Mouse (Mus musculus): ENCODE data around the gene Ttc9. TPM values are rescaled to one million over a fixed set of nuclear protein-coding genes. Genes with fewer than 3 reads are reported as not detected.

The Ttc9 gene
- polyA plus RNA-seq (2014; fragmentation: Nextera tagmentation; extraction: Ambion mirVana), result 3.4 and 5.3 TPM in 2 replicates

GRCm38 (mm10) chr12:81630915-81631660, at the start of gene Ttc9:
Gene Ttc9 (plus strand): TSS chr12:81631249.
- Histone ChIP-seq H3K27ac (replicated peaks; ENCODE audit: low read depth, low read length) (no peak within 1 kb of the TSS; the same call in 1 of the 2 replicates), H3K4me1 (ENCODE audit: control insufficient read depth, insufficient read depth, low read length) (no peaks in the 10 kb centered on the region; the same call in 1 of the 2 replicates), H3K27me3 (replicated peaks; ENCODE audit: control insufficient read depth, insufficient read depth, low read length) (peaks cover 64% of the 10 kb centered on the region), H3K9me3 (ENCODE audit: control insufficient read depth, low read length) (no peaks in the 10 kb centered on the region), H3K4me2 (ENCODE audit: low read depth, low read length) (peak within 1 kb of the TSS; percentile 95), H3K36me3 (ENCODE audit: control insufficient read depth, insufficient read depth, low read length) (no peaks in the 10 kb centered on the region), H3K9ac (ENCODE audit: low read depth, low read length) (peak within 1 kb of the TSS; percentile 69), H3K4me3 (ENCODE audit: low read depth, low read length) (peak within 1 kb of the TSS; percentile 60)
- 1% methylated on average over 17 of the region's 82 CpGs for WGBS
- DNase-seq (ENCODE audit: low spot score) (peak; percentile 49), ATAC-seq (ENCODE audit: low read depth) (peak; percentile 78)

- no peaks in the 10 kb centered on the region for H3K9me3 ChIP-seq (ENCODE audit: control insufficient read depth, low read length)
- H3K36me3 ChIP-seq (ENCODE audit: control insufficient read depth, insufficient read depth, low read length), result peaks cover 11% of the 10 kb centered on the region
- no peaks in the 10 kb centered on the region; the same call in 1 of the 2 replicates for H3K27me3 ChIP-seq (replicated peaks; ENCODE audit: control insufficient read depth, insufficient read depth, low read length)
- DNase-seq (ENCODE audit: low spot score) (peak; percentile 98), ATAC-seq (ENCODE audit: low read depth) (peak; percentile 99)
- peak within 1 kb of the TSS; percentile 86 for H3K9ac ChIP-seq (ENCODE audit: low read depth, low read length)
- H3K27ac ChIP-seq (replicated peaks; ENCODE audit: low read depth, low read length), result peak within 1 kb of the TSS; percentile 35; the same call in 1 of the 2 replicates
- peaks cover 8% of the 10 kb centered on the region for H3K4me1 ChIP-seq (ENCODE audit: control insufficient read depth, insufficient read depth, low read length)
- peak within 1 kb of the TSS; percentile 91 for H3K4me3 ChIP-seq (ENCODE audit: low read depth, low read length)
- WGBS, result 3% methylated on average over 35 of the region's 36 CpGs
- H3K4me2 ChIP-seq (ENCODE audit: low read depth, low read length), result peak within 1 kb of the TSS; percentile 91
Measured at GRCm38 (mm10) chr12:81594902-81595671, 36.0 kb upstream of the Ttc9 start, which contains the start of gene Med6. Gene Med6 (minus strand): TSS chr12:81595008.

GRCm38 (mm10) chr12:81596547-81597262, 34.3 kb upstream of the Ttc9 start:
- WGBS, result 78% methylated on average over 8 of the region's 8 CpGs
- Histone ChIP-seq H3K9me3 (ENCODE audit: control insufficient read depth, low read length) (no peaks in the 10 kb centered on the region), H3K9ac (ENCODE audit: low read depth, low read length) (no peak overlapping the region), H3K4me3 (ENCODE audit: low read depth, low read length) (no peak overlapping the region), H3K27me3 (replicated peaks; ENCODE audit: control insufficient read depth, insufficient read depth, low read length) (no peaks in the 10 kb centered on the region; the same call in 1 of the 2 replicates), H3K27ac (replicated peaks; ENCODE audit: low read depth, low read length) (no peak overlapping the region), H3K36me3 (ENCODE audit: control insufficient read depth, insufficient read depth, low read length) (no peaks in the 10 kb centered on the region), H3K4me1 (ENCODE audit: control insufficient read depth, insufficient read depth, low read length) (peaks cover 8% of the 10 kb centered on the region), H3K4me2 (ENCODE audit: low read depth, low read length) (no peak overlapping the region)
- DNase-seq (ENCODE audit: low spot score), result no peak
- no peak for ATAC-seq (ENCODE audit: low read depth)

GRCm38 (mm10) chr12:81604995-81605784, 25.9 kb upstream of the Ttc9 start:
- no peak overlapping the region for H3K4me2 ChIP-seq (ENCODE audit: low read depth, low read length)
- 43% methylated on average over 5 of the region's 5 CpGs for WGBS
- H3K9ac ChIP-seq (ENCODE audit: low read depth, low read length), result no peak overlapping the region
- H3K36me3 ChIP-seq (ENCODE audit: control insufficient read depth, insufficient read depth, low read length), result no peaks in the 10 kb centered on the region
- no peak overlapping the region for H3K27ac ChIP-seq (replicated peaks; ENCODE audit: low read depth, low read length)
- no peak for ATAC-seq (ENCODE audit: low read depth)
- no peaks in the 10 kb centered on the region; the same call in 1 of the 2 replicates for H3K27me3 ChIP-seq (replicated peaks; ENCODE audit: control insufficient read depth, insufficient read depth, low read length)
- peak; percentile 41 for DNase-seq (ENCODE audit: low spot score)
- no peak overlapping the region for H3K4me3 ChIP-seq (ENCODE audit: low read depth, low read length)
- H3K9me3 ChIP-seq (ENCODE audit: control insufficient read depth, low read length), result no peaks in the 10 kb centered on the region
- H3K4me1 ChIP-seq (ENCODE audit: control insufficient read depth, insufficient read depth, low read length), result no peaks in the 10 kb centered on the region

GRCm38 (mm10) chr12:81609445-81609844, 21.6 kb upstream of the Ttc9 start:
- DNase-seq (ENCODE audit: low spot score), result no peak

GRCm38 (mm10) chr12:81615807-81616206, 15.2 kb upstream of the Ttc9 start:
- DNase-seq (ENCODE audit: low spot score) (no peak), ATAC-seq (ENCODE audit: low read depth) (no peak)
- H3K4me2 ChIP-seq (ENCODE audit: low read depth, low read length), result no peak overlapping the region
- no peak overlapping the region for H3K27ac ChIP-seq (replicated peaks; ENCODE audit: low read depth, low read length)
- no peaks in the 10 kb centered on the region for H3K4me1 ChIP-seq (ENCODE audit: control insufficient read depth, insufficient read depth, low read length)
- no peaks in the 10 kb centered on the region for H3K9me3 ChIP-seq (ENCODE audit: control insufficient read depth, low read length)
- no peak overlapping the region for H3K4me3 ChIP-seq (ENCODE audit: low read depth, low read length)
- H3K36me3 ChIP-seq (ENCODE audit: control insufficient read depth, insufficient read depth, low read length), result no peaks in the 10 kb centered on the region
- no peak overlapping the region for H3K9ac ChIP-seq (ENCODE audit: low read depth, low read length)
- WGBS, result 82% methylated on average over 6 of the region's 6 CpGs
- 0 out of 2 replicates have a peak, but pooled peaks cover 4% of the 10 kb centered on the region for H3K27me3 ChIP-seq (replicated peaks; ENCODE audit: control insufficient read depth, insufficient read depth, low read length)

More at GRCm38 (mm10) chr12:81609445-81609844, 21.6 kb upstream of the Ttc9 start:
- Histone ChIP-seq H3K4me1 (ENCODE audit: control insufficient read depth, insufficient read depth, low read length) (no peaks in the 10 kb centered on the region), H3K4me3 (ENCODE audit: low read depth, low read length) (no peak overlapping the region), H3K27me3 (replicated peaks; ENCODE audit: control insufficient read depth, insufficient read depth, low read length) (0 out of 2 replicates have a peak, but pooled peaks cover 4% of the 10 kb centered on the region), H3K9ac (ENCODE audit: low read depth, low read length) (no peak overlapping the region), H3K36me3 (ENCODE audit: control insufficient read depth, insufficient read depth, low read length) (no peaks in the 10 kb centered on the region), H3K9me3 (ENCODE audit: control insufficient read depth, low read length) (no peaks in the 10 kb centered on the region), H3K27ac (replicated peaks; ENCODE audit: low read depth, low read length) (no peak overlapping the region), H3K4me2 (ENCODE audit: low read depth, low read length) (no peak overlapping the region)
- no peak for ATAC-seq (ENCODE audit: low read depth)

GRCm38 (mm10) chr12:81616980-81617379, 14.1 kb upstream of the Ttc9 start:
- Histone ChIP-seq H3K4me3 (ENCODE audit: low read depth, low read length) (no peak overlapping the region), H3K27me3 (replicated peaks; ENCODE audit: control insufficient read depth, insufficient read depth, low read length) (no peaks in the 10 kb centered on the region), H3K9ac (ENCODE audit: low read depth, low read length) (no peak overlapping the region), H3K36me3 (ENCODE audit: control insufficient read depth, insufficient read depth, low read length) (no peaks in the 10 kb centered on the region), H3K27ac (replicated peaks; ENCODE audit: low read depth, low read length) (no peak overlapping the region), H3K4me1 (ENCODE audit: control insufficient read depth, insufficient read depth, low read length) (no peaks in the 10 kb centered on the region), H3K9me3 (ENCODE audit: control insufficient read depth, low read length) (no peaks in the 10 kb centered on the region), H3K4me2 (ENCODE audit: low read depth, low read length) (no peak overlapping the region)
- ATAC-seq (ENCODE audit: low read depth) (no peak), DNase-seq (ENCODE audit: low spot score) (no peak)
- 78% methylated on average over 7 of the region's 7 CpGs for WGBS

Measured in embryonic facial prominence, embryonic 14.5 days (tissue).